Mouse (Mus musculus): ENCODE measurements around the gene Spib. TPM values are rescaled to one million over a fixed set of nuclear protein-coding genes. Genes with fewer than 3 reads are reported as not detected.

Gene Spib
- total RNA-seq, 2 experiments from 2014 or later = 0.26 to 0.27 TPM

GRCm38 (mm10) chr7:44490281-44490680 lies 41.6 kb downstream of the Spib start:
- no peak for DNase-seq (ENCODE audit: low spot score in 2 of 2)

DNA sequence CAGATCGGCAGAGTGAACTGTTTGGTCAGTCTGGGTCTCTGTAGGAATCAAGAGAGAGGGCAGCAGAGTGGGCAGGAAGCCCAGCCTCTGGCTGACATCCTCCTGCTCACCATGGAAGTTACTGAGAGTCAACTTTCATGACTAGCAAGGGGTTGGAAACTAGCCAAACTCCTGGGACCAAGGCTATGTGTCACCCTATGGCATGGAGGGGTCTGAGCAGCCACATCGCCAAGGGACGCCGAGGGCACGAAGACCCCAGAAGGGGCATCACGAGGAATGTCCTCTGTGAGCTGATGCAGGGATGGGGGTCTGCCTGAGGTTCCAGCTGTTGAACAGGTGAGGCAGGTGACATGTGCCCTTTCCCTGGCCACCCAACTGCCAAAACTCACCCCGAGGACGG lies 43.3 kb downstream of the Spib start:
- no peak for DNase-seq (ENCODE audit: low spot score in 2 of 2)

DNA sequence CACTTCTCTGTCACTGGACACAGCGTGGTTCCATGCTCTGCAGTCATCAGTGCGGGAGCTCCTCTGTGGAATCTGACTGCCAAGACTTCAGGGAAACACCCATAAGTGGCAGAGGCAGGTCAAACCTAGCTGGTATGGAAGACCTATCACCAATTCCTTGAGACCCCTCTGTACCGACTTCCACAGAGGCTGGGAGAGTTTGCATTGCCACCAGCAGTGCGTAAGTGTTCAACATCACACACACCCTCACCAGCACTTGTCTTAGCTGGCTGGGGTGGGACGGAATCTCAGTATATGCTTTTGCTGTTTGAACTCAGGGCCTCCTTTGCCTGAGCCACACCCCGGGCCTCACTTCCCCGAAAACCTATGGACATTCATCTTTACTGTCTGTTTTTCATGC lies 43.9 kb downstream of the Spib start:
- DNase-seq (ENCODE audit: low spot score in 2 of 2) = no peak

- DNase-seq (ENCODE audit: low spot score in 2 of 2) = no peak
These were observed 44.8 kb downstream of the Spib start for GRCm38 (mm10) chr7:44486927-44487575.

DNA sequence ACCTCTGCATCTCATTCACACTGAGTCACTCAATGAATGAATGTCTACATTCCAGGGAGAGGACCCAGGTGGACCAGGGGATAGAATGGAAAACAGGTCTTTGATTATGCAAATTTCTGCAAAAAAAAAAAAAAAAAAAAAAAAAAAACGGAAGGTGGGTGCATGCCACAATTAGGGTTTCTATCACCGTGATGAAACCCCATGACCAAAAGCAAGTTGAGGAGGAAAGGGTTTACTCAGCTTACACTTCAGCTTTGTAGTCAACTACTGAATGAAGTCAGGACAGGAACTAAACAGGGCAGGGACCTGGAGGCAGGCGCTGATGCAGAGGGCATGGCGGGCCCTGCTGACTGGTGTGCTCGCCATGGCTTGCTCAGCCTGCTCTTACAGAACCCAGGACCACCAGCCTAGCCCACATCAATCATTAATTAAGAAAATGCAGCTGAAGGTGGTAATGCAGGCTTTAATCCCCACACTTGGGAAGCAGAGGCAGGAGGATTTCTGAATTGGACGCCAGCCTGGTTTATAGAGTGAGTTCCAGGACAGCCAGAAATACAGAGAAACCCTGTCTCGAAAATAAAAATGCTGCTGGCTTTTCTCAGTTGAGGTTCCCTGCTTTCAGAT lies 46.2 kb downstream of the Spib start:
- peak in 1 of 2 experiments; percentile 12 for DNase-seq (ENCODE audit: low spot score in 2 of 2)

DNA sequence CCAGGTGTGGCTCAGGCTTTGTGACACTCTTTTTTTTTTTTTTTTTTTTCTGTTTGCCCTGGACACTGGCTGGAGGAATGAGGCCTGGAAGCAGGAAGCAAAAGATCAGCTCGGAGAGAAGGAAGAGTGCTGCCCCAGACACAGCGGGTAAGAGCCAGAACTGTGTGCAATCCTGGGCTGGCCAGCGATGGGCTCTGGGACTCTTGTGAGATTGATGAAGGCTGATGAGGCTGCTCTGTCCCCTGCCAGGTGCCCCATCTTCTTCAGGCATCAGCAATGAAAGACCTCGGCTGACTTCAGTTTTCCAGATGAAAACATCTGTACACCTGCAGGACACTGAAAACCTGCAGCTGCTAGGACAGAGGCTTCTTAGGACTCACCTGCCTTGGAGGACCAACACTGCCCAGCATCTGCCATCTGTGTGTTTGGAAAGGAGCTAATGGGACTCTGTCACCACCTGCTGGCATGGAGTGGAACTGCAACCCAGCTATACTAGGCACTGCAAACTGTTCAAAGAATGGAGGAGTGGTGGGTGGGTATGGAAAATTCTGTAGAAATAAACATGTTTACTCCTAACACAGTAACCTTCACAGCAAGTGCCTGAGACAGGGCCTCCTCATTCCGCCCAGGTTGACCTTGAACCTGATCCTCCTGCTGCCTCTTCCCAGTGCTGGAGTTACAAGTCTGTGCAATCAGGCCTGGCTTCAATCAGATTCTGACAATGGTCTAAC lies 46.9 kb downstream of the Spib start:
- DNase-seq (ENCODE audit: low spot score in 2 of 2) = peak in 1 of 2 experiments; percentile 67

- no peak for DNase-seq (ENCODE audit: low spot score in 2 of 2)
These were observed 47.8 kb downstream of the Spib start for GRCm38 (mm10) chr7:44484109-44484508.

GRCm38 (mm10) chr7:44482836-44483435 lies 48.9 kb downstream of the Spib start:
- no peak for DNase-seq (ENCODE audit: low spot score in 2 of 2)

Small RNA genes lying within 50 kb of the gene (microRNA-seq; reads per million reads assigned to microRNA genes)
- gene Mir7053 = not detected

Other genes with a start within 250 kb of the Spib start
- 1 to 10 TPM; 3.9 to 4.7 TPM for gene Clec11a, start 225.2 kb downstream of the Spib start, total RNA-seq (2021)
- 1 to 10 TPM; 3.0 to 3.5 TPM for gene Shank1, start 221.8 kb downstream of the Spib start, total RNA-seq (2021)
- under 1 TPM; 0.34 to 0.49 TPM for gene Syt3, start 148.0 kb downstream of the Spib start, total RNA-seq (2021)
- gene 1700008O03Rik, start 146.3 kb downstream of the Spib start, total RNA-seq (2021) = not detected
- 1 to 10 TPM; 4.0 to 4.2 TPM for gene Lrrc4b, start 103.1 kb downstream of the Spib start, total RNA-seq (2021)
- gene Aspdh, start 66.7 kb downstream of the Spib start, total RNA-seq (2021) = not detected
- gene Josd2, start 64.1 kb downstream of the Spib start, total RNA-seq (2021) = 10 to 100 TPM; 67.2 to 77.6 TPM
- gene Emc10, start 35.5 kb downstream of the Spib start, total RNA-seq (2021) = 10 to 100 TPM; 60.1 to 65.3 TPM
- 1 to 10 TPM; 6.2 to 6.8 TPM for gene Fam71e1, start 35.5 kb downstream of the Spib start, total RNA-seq (2021)
- gene Mybpc2, start 7.4 kb downstream of the Spib start, total RNA-seq (2021) = 100 to 1,000 TPM; 438 to 552 TPM
- gene Pold1, start 16.8 kb upstream of the Spib start, total RNA-seq (2021) = 10 to 100 TPM; 32.0 to 35.2 TPM
- gene Nr1h2, start 21.9 kb upstream of the Spib start, total RNA-seq (2021) = 10 to 100 TPM; 38.3 to 45.3 TPM
- gene Napsa, start 40.3 kb upstream of the Spib start, total RNA-seq (2021) = under 1 TPM; 0.65 to 0.81 TPM
- gene Kcnc3, start 58.6 kb upstream of the Spib start, total RNA-seq (2021) = 1 to 10 TPM in 1 of 2 experiments, under 1 TPM in 1; 0.91 to 1.1 TPM
- 10 to 100 TPM; 25.7 to 26.6 TPM for gene Myh14, start 138.8 kb upstream of the Spib start, total RNA-seq (2021)
- gene Izumo2, start 176.7 kb upstream of the Spib start, total RNA-seq (2021) = not detected
- gene Vrk3, start 216.3 kb upstream of the Spib start, total RNA-seq (2021) = 10 to 100 TPM; 18.9 to 20.7 TPM
- under 1 TPM; 0.32 to 0.41 TPM for gene Zfp473, start 219.0 kb upstream of the Spib start, total RNA-seq (2021)